Mouse (Mus musculus) heart, embryonic 15.5 days (tissue): ENCODE results near the gene Coq5. TPM values are rescaled to one million over a fixed set of nuclear protein-coding genes. Genes with fewer than 3 reads are reported as not detected.
A peak's percentile ranks its signal among the peaks of the same experiment; 100 is the strongest.

Source experiments
- ATAC-seq: fragments of 200-750 bp; cut with Nextera tagmentation; replicated peaks from 2 replicates; pipeline ENCODE4 v1.8.0; 2017; ENCODE audit warnings: low read depth, moderate TSS enrichment; ENCODE audit not compliant: insufficient number of reproducible peaks, insufficient read depth, low FRiP score
- H3K27ac ChIP-seq: fragments of 300-500 bp; sonication (generic); 2 replicates; pipeline ENCODE4 v1.5.1; 2015; ENCODE audit warnings: mild to moderate bottlenecking, inconsistent platforms
- H3K27me3 ChIP-seq: fragments of 300-500 bp; sonication (generic); 2 replicates; pipeline ENCODE4 v1.6.1; 2015; ENCODE audit warnings: inconsistent platforms
- H3K36me3 ChIP-seq: fragments of 300-500 bp; sonication (generic); 2 replicates; pipeline ENCODE4 v1.6.1; 2015; ENCODE audit warnings: mild to moderate bottlenecking, inconsistent platforms
- H3K4me1 ChIP-seq: fragments of 300-500 bp; sonication (generic); replicated peaks from 2 replicates; pipeline ENCODE4 v1.6.1; 2015; ENCODE audit warnings: inconsistent platforms
- H3K4me2 ChIP-seq: fragments of 300-500 bp; sonication (generic); 2 replicates; pipeline ENCODE4 v1.6.1; 2015; ENCODE audit warnings: inconsistent platforms, mild to moderate bottlenecking, moderate library complexity
- H3K4me3 ChIP-seq: fragments of 300-500 bp; sonication (generic); 2 replicates; pipeline ENCODE4 v1.5.1; 2015; ENCODE audit warnings: mild to moderate bottlenecking, inconsistent platforms
- H3K9ac ChIP-seq: fragments of 300-500 bp; sonication (generic); 2 replicates; pipeline ENCODE4 v1.6.1; 2015; ENCODE audit warnings: mild to moderate bottlenecking, inconsistent platforms
- H3K9me3 ChIP-seq: fragments of 300-500 bp; sonication (generic); replicated peaks from 2 replicates; pipeline ENCODE4 v1.6.1; 2016; ENCODE audit warnings: inconsistent platforms
- WGBS: fragments of 180-500 bp; shearing (Covaris S2); methylation state at CpG from one replicate; pipeline ENCODE4 v1.1.7; 2015; ENCODE audit warnings: mixed read lengths; 5-methylcytosine and 5-hydroxymethylcytosine counted together
- polyA plus RNA-seq: library from polyadenylated mRNA; unstranded; fragments of >200 nt; fragmentation: Nextera tagmentation; extraction: Ambion mirVana; gene quantifications from 2 replicates; pipeline ENCODE4 v1.2.1, GENCODE M21; 2015

Gene Coq5
- polyA plus RNA-seq, 1 experiment from 2014 or later = 83.3 TPM

- H3K4me1 ChIP-seq = peaks cover 45% of the 10 kb centered on the region
- H3K36me3 ChIP-seq = no peaks in the 10 kb centered on the region
- no peak for ATAC-seq
- peak overlapping the region; percentile 34; the same call in 1 of the 2 replicates for H3K9ac ChIP-seq
- H3K9me3 ChIP-seq = no peaks in the 10 kb centered on the region
- 17% methylated on average over 14 of the region's 14 CpGs for WGBS
- no peak overlapping the region for H3K4me3 ChIP-seq
- peak overlapping the region; percentile 34 for H3K4me2 ChIP-seq
- no peaks in the 10 kb centered on the region for H3K27me3 ChIP-seq
- H3K27ac ChIP-seq = peak overlapping the region; percentile 47
These were observed 37.6 kb downstream of the Coq5 start for GRCm38 (mm10) chr5:115316968-115317644.

- Histone ChIP-seq H3K27me3 (no peaks in the 10 kb centered on the region), H3K36me3 (no peaks in the 10 kb centered on the region), H3K4me2 (peak overlapping the region; percentile 34), H3K9ac (0 out of 2 replicates have a peak overlapping the region, but pooled peaks have one; percentile 14), H3K9me3 (no peaks in the 10 kb centered on the region), H3K4me1 (peaks cover 40% of the 10 kb centered on the region), H3K27ac (peak overlapping the region; percentile 47; the same call in 1 of the 2 replicates), H3K4me3 (no peak overlapping the region)
- WGBS = 13% methylated on average over 10 of the region's 10 CpGs
- ATAC-seq = peak; percentile 20; the same call in 1 of the 2 replicates
These were observed 38.3 kb downstream of the Coq5 start for GRCm38 (mm10) chr5:115317645-115318328.

- H3K9me3 ChIP-seq = no peaks in the 10 kb centered on the region
- peak overlapping the region; percentile 48 for H3K9ac ChIP-seq
- H3K27ac ChIP-seq = peak overlapping the region; percentile 75
- H3K4me3 ChIP-seq = peak overlapping the region; percentile 45
- H3K4me2 ChIP-seq = peak overlapping the region; percentile 86
- H3K27me3 ChIP-seq = no peaks in the 10 kb centered on the region
- 1% methylated on average over 22 of the region's 22 CpGs for WGBS
- H3K4me1 ChIP-seq = peaks cover 30% of the 10 kb centered on the region
- ATAC-seq = peak; percentile 66
- no peaks in the 10 kb centered on the region for H3K36me3 ChIP-seq
These were observed 39.8 kb downstream of the Coq5 start for GRCm38 (mm10) chr5:115319004-115319940.

GRCm38 (mm10) chr5:115326256-115326831, 46.9 kb downstream of the Coq5 start:
- peak overlapping the region; percentile 87 for H3K27ac ChIP-seq
- WGBS = 15% methylated on average over 11 of the region's 11 CpGs
- H3K9me3 ChIP-seq = no peaks in the 10 kb centered on the region
- H3K9ac ChIP-seq = peak overlapping the region; percentile 78
- peak overlapping the region; percentile 95 for H3K4me3 ChIP-seq
- peak; percentile 23; the same call in 1 of the 2 replicates for ATAC-seq
- H3K4me1 ChIP-seq = peaks cover 34% of the 10 kb centered on the region
- H3K36me3 ChIP-seq = peaks cover 10% of the 10 kb centered on the region
- peak overlapping the region; percentile 81 for H3K4me2 ChIP-seq
- H3K27me3 ChIP-seq = no peaks in the 10 kb centered on the region

- Histone ChIP-seq H3K27ac (peak within 1 kb of the TSS; percentile 87), H3K9ac (peak within 1 kb of the TSS; percentile 96), H3K4me2 (peak within 1 kb of the TSS; percentile 81), H3K4me3 (peak within 1 kb of the TSS; percentile 95), H3K36me3 (peaks cover 17% of the 10 kb centered on the region), H3K4me1 (peaks cover 36% of the 10 kb centered on the region), H3K9me3 (no peaks in the 10 kb centered on the region), H3K27me3 (no peaks in the 10 kb centered on the region)
- WGBS = 0% methylated on average over 88 of the region's 97 CpGs
- peak; percentile 90 for ATAC-seq
These were observed 47.6 kb downstream of the Coq5 start, which contains the start of gene Srsf9 for GRCm38 (mm10) chr5:115326875-115327609. TSS of gene Srsf9 (plus strand) at chr5:115327177.

- H3K9ac ChIP-seq = peak overlapping the region; percentile 96
- peaks cover 25% of the 10 kb centered on the region for H3K36me3 ChIP-seq
- H3K9me3 ChIP-seq = no peaks in the 10 kb centered on the region
- 1% methylated on average over 53 of the region's 55 CpGs for WGBS
- H3K4me1 ChIP-seq = peaks cover 36% of the 10 kb centered on the region
- H3K4me2 ChIP-seq = peak overlapping the region; percentile 81
- no peaks in the 10 kb centered on the region for H3K27me3 ChIP-seq
- H3K27ac ChIP-seq = peak overlapping the region; percentile 87
- ATAC-seq = peak; percentile 3; the same call in 1 of the 2 replicates
- peak overlapping the region; percentile 95 for H3K4me3 ChIP-seq
These were observed 48.4 kb downstream of the Coq5 start for GRCm38 (mm10) chr5:115327610-115328548.

- H3K9me3 ChIP-seq = no peaks in the 10 kb centered on the region
- ATAC-seq = no peak; the same call in 1 of the 2 replicates
- 63% methylated on average over 9 of the region's 9 CpGs for WGBS
- H3K4me1 ChIP-seq = peaks cover 35% of the 10 kb centered on the region
- no peak overlapping the region for H3K4me3 ChIP-seq
- peak overlapping the region; percentile 16; the same call in 1 of the 2 replicates for H3K4me2 ChIP-seq
- H3K36me3 ChIP-seq = peaks cover 55% of the 10 kb centered on the region
- H3K9ac ChIP-seq = no peak overlapping the region
- peak overlapping the region; percentile 77 for H3K27ac ChIP-seq
- H3K27me3 ChIP-seq = no peaks in the 10 kb centered on the region
These were observed 51.5 kb downstream of the Coq5 start for GRCm38 (mm10) chr5:115330955-115331354.

GRCm38 (mm10) chr5:115333626-115334025, 54.2 kb downstream of the Coq5 start:
- ATAC-seq = 0 out of 2 replicates have a peak, but pooled peaks have one; percentile 19
- H3K4me2 ChIP-seq = no peak overlapping the region
- H3K4me1 ChIP-seq = peaks cover 29% of the 10 kb centered on the region
- peak overlapping the region; percentile 31 for H3K27ac ChIP-seq
- H3K27me3 ChIP-seq = no peaks in the 10 kb centered on the region
- no peaks in the 10 kb centered on the region for H3K9me3 ChIP-seq
- no peak overlapping the region for H3K4me3 ChIP-seq
- WGBS = 48% methylated on average over 3 of the region's 3 CpGs
- H3K9ac ChIP-seq = no peak overlapping the region
- H3K36me3 ChIP-seq = peaks cover 60% of the 10 kb centered on the region

GRCm38 (mm10) chr5:115340007-115340406, 60.5 kb downstream of the Coq5 start:
- Histone ChIP-seq H3K36me3 (peaks cover 43% of the 10 kb centered on the region), H3K27me3 (no peaks in the 10 kb centered on the region)
- no peak for ATAC-seq

More at GRCm38 (mm10) chr5:115340007-115340406, 60.5 kb downstream of the Coq5 start:
- 0 out of 2 replicates have a peak overlapping the region, but pooled peaks have one; percentile 89 for H3K9ac ChIP-seq
- peaks cover 28% of the 10 kb centered on the region for H3K4me1 ChIP-seq
- H3K27ac ChIP-seq = no peak overlapping the region
- peak overlapping the region; percentile 86 for H3K4me2 ChIP-seq
- H3K9me3 ChIP-seq = no peaks in the 10 kb centered on the region
- 21% methylated on average over 7 of the region's 7 CpGs for WGBS
- H3K4me3 ChIP-seq = peak overlapping the region; percentile 90
